Mouse (Mus musculus): Measurements from ENCODE around the gene Lztr1. TPM values are rescaled to one million over a fixed set of nuclear protein-coding genes. Genes with fewer than 3 reads are reported as not detected.

The Lztr1 gene
- polyA plus RNA-seq, 1 experiment from 2014 or later, result 140 TPM

DNA sequence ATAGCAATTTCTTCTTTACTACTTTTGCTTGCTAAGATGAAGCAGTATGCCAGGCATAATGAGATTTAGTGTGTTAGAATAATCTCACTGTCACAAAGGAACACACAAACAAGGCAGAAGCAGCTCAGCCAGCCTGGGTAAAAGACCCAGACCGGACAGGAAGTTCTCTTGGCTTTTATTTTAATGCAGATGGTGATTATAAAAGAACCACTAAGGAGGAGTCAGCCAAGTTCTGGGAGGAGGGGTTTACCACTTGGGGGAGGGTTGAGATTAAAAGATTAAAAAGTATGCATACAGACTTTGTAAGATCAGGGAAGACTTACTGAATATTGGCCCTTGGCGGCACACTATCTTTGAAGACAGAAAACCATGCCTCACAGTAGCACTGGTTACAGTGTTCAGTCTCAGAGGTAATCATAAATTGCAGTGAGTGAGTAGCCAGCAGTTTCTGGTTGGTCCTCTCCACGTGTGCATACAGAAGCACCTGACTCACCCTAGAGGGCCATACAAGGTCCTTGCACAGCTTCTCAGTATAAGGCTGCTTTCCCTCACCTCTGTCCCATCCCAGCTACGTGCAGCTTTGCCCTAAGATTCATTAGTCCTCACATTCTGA is 30.1 kb upstream of the Lztr1 start:
- Histone ChIP-seq H3K27me3 (replicated peaks; ENCODE audit: control insufficient read depth, insufficient read depth, low read length) (no peaks in the 10 kb centered on the region), H3K4me2 (ENCODE audit: low read length) (no peak overlapping the region), H3K4me3 (ENCODE audit: low read length) (no peak overlapping the region), H3K4me1 (ENCODE audit: control insufficient read depth, insufficient read depth, low read depth, low read length) (peaks cover 4% of the 10 kb centered on the region; the same call in 1 of the 2 replicates), H3K9ac (ENCODE audit: low read depth, low read length) (no peak overlapping the region), H3K27ac (ENCODE audit: low read depth, low read length) (no peak overlapping the region), H3K9me3 (ENCODE audit: control insufficient read depth, low read length) (no peaks in the 10 kb centered on the region), H3K36me3 (ENCODE audit: control insufficient read depth, insufficient read depth, low read length) (peaks cover 3% of the 10 kb centered on the region; the same call in 1 of the 2 replicates)
- 75% methylated on average over 4 of the region's 4 CpGs for WGBS
- no peak for ATAC-seq

DNA sequence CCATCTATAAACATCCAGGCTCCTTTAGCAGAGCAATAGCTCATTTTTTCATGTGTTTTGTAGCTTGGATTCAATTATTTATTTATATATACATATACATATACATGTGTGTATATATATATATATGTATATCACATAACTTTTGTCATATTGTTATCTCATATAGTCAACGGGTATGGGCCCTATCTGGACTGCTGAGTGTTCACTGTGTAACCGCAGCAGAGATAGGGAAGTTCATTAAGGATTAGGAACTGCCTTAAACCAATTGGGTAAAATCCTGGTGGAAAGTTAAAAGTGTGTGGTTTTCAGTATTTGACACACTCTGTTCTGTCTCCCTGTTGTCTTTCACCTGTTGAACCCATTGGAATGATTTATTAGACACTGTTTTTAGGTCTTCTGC is 27.0 kb upstream of the Lztr1 start:
- H3K9me3 ChIP-seq (ENCODE audit: control insufficient read depth, low read length), result no peaks in the 10 kb centered on the region
- no peak overlapping the region for H3K4me2 ChIP-seq (ENCODE audit: low read length)
- no peak for ATAC-seq
- H3K36me3 ChIP-seq (ENCODE audit: control insufficient read depth, insufficient read depth, low read length), result peaks cover 27% of the 10 kb centered on the region
- no peak overlapping the region for H3K9ac ChIP-seq (ENCODE audit: low read depth, low read length)
- H3K4me1 ChIP-seq (ENCODE audit: control insufficient read depth, insufficient read depth, low read depth, low read length), result peaks cover 4% of the 10 kb centered on the region; the same call in 1 of the 2 replicates
- H3K4me3 ChIP-seq (ENCODE audit: low read length), result no peak overlapping the region
- no peaks in the 10 kb centered on the region for H3K27me3 ChIP-seq (replicated peaks; ENCODE audit: control insufficient read depth, insufficient read depth, low read length)
- H3K27ac ChIP-seq (ENCODE audit: low read depth, low read length), result no peak overlapping the region
- 95% methylated on average over 2 of the region's 2 CpGs for WGBS

- 29% methylated on average over 3 of the region's 3 CpGs for WGBS
- no peaks in the 10 kb centered on the region for H3K9me3 ChIP-seq (ENCODE audit: control insufficient read depth, low read length)
- H3K36me3 ChIP-seq (ENCODE audit: control insufficient read depth, insufficient read depth, low read length), result peaks cover 28% of the 10 kb centered on the region
- H3K4me2 ChIP-seq (ENCODE audit: low read length), result no peak overlapping the region
- no peak overlapping the region for H3K4me3 ChIP-seq (ENCODE audit: low read length)
- H3K27ac ChIP-seq (ENCODE audit: low read depth, low read length), result no peak overlapping the region
- ATAC-seq, result no peak
- H3K4me1 ChIP-seq (ENCODE audit: control insufficient read depth, insufficient read depth, low read depth, low read length), result peaks cover 8% of the 10 kb centered on the region
- H3K27me3 ChIP-seq (replicated peaks; ENCODE audit: control insufficient read depth, insufficient read depth, low read length), result no peaks in the 10 kb centered on the region
- no peak overlapping the region for H3K9ac ChIP-seq (ENCODE audit: low read depth, low read length)
These were observed 22.0 kb upstream of the Lztr1 start for GRCm38 (mm10) chr16:17486505-17486904.

DNA sequence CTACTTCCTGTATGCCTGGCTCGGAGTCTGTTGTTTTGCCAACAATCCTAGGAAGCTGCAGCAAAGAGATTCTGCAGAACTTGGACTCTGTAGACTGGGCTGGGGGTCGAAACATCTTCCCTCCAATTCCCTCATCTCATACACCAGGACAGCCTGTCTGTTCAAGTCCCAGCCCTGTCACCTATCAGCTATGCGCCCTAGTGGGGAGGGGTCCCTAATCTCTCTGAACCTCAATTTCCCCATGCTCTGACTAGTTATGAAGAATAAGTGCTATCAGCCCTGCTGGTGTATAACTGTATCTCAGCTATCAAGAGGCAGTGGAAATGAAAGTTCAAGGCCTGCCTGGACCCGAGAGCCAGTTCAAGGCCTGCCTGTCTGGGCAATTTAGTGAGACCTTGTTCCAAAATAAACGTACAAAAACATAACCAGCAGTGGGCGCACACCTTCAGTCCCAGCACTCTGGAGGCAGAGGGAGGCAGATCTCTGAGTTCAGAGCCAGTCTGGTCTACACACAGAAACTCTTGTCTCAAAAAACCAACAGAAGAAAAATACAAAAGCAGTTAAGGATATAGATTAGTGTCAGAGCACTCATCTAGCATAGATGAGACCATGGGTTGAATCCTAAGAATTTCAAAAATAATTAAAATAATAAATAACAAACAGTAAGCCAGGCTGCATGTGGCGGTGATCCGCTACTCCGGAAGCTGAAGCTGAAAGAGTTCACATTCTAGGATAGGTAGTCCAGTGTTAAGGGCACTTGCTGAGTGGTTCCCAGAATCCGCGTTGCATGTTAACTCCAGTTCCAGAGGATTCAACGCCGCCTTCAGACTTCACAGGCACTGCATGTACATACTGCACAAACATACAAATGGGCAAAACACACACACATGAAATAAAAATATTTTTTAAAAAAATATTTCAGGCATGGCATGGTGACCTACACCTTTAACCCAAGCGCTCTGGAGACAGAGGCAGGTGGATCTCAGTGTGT is 19.7 kb upstream of the Lztr1 start:
- H3K27ac ChIP-seq (ENCODE audit: low read depth, low read length), result no peak overlapping the region
- no peaks in the 10 kb centered on the region for H3K9me3 ChIP-seq (ENCODE audit: control insufficient read depth, low read length)
- H3K36me3 ChIP-seq (ENCODE audit: control insufficient read depth, insufficient read depth, low read length), result peaks cover 21% of the 10 kb centered on the region
- H3K4me2 ChIP-seq (ENCODE audit: low read length), result peak overlapping the region; percentile 83
- H3K9ac ChIP-seq (ENCODE audit: low read depth, low read length), result peak overlapping the region; percentile 63
- no peaks in the 10 kb centered on the region; the same call in 1 of the 2 replicates for H3K27me3 ChIP-seq (replicated peaks; ENCODE audit: control insufficient read depth, insufficient read depth, low read length)
- 47% methylated on average over 14 of the region's 14 CpGs for WGBS
- peak; percentile 9; the same call in 1 of the 2 replicates for ATAC-seq
- peak overlapping the region; percentile 42 for H3K4me3 ChIP-seq (ENCODE audit: low read length)
- peaks cover 8% of the 10 kb centered on the region for H3K4me1 ChIP-seq (ENCODE audit: control insufficient read depth, insufficient read depth, low read depth, low read length)

DNA sequence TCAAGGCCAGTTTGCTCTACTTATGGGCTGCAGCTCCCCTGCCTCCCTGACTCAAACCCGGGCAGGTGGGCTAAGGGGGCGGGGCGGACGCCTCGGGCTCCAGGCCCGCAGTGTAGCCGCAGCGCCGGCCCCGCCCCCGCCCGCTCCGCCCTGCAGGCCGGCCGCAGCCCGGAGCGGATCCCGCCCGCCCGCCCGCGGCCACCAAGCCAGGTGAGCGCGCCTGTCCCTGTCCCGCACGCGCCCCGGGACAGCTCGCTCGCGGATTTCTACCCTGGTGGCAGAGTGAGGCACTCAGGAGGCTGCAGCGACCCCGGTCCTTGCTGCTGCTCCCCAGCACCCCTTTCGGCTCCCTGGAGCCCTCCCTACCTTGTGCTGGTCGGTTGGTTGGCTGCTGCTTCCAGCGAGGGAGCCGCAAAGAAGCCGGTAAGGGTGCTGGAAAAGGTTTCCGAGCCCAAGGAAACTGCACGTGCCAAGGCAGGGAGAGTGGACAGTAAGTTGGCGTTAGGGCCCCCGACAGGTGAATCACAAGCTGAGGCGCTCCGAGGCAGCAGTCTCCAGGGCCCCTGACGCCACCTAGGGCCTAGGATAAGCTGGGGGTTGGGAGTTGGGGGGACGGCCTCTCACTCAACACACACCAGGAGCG is 18.9 kb upstream of the Lztr1 start, which contains the start of gene Aifm3:
Aifm3 (plus strand) TSS at position 143 of the 643 bp plus-strand sequence.
- Histone ChIP-seq H3K9me3 (ENCODE audit: control insufficient read depth, low read length) (no peaks in the 10 kb centered on the region), H3K27me3 (replicated peaks; ENCODE audit: control insufficient read depth, insufficient read depth, low read length) (no peaks in the 10 kb centered on the region; the same call in 1 of the 2 replicates), H3K4me3 (ENCODE audit: low read length) (peak within 1 kb of the TSS; percentile 42), H3K36me3 (ENCODE audit: control insufficient read depth, insufficient read depth, low read length) (peaks cover 14% of the 10 kb centered on the region; the same call in 1 of the 2 replicates), H3K27ac (ENCODE audit: low read depth, low read length) (no peak within 1 kb of the TSS), H3K4me1 (ENCODE audit: control insufficient read depth, insufficient read depth, low read depth, low read length) (peaks cover 8% of the 10 kb centered on the region), H3K4me2 (ENCODE audit: low read length) (peak within 1 kb of the TSS; percentile 83), H3K9ac (ENCODE audit: low read depth, low read length) (peak within 1 kb of the TSS; percentile 63)
- WGBS, result 1% methylated on average over 26 of the region's 47 CpGs
- ATAC-seq, result peak; percentile 48

GRCm38 (mm10) chr16:17491154-17491553 is 17.3 kb upstream of the Lztr1 start:
- WGBS, result 86% methylated on average over 5 of the region's 5 CpGs
- H3K27ac ChIP-seq (ENCODE audit: low read depth, low read length), result no peak overlapping the region
- no peak overlapping the region for H3K4me3 ChIP-seq (ENCODE audit: low read length)
- 0 out of 2 replicates have a peak, but pooled peaks cover 4% of the 10 kb centered on the region for H3K36me3 ChIP-seq (ENCODE audit: control insufficient read depth, insufficient read depth, low read length)
- no peaks in the 10 kb centered on the region for H3K9me3 ChIP-seq (ENCODE audit: control insufficient read depth, low read length)
- H3K27me3 ChIP-seq (replicated peaks; ENCODE audit: control insufficient read depth, insufficient read depth, low read length), result no peaks in the 10 kb centered on the region; the same call in 1 of the 2 replicates
- H3K9ac ChIP-seq (ENCODE audit: low read depth, low read length), result no peak overlapping the region
- peaks cover 8% of the 10 kb centered on the region for H3K4me1 ChIP-seq (ENCODE audit: control insufficient read depth, insufficient read depth, low read depth, low read length)
- ATAC-seq, result no peak
- H3K4me2 ChIP-seq (ENCODE audit: low read length), result no peak overlapping the region

- no peak overlapping the region for H3K27ac ChIP-seq (ENCODE audit: low read depth, low read length)
- no peak overlapping the region for H3K4me3 ChIP-seq (ENCODE audit: low read length)
- ATAC-seq, result no peak
- no peak overlapping the region for H3K9ac ChIP-seq (ENCODE audit: low read depth, low read length)
- peaks cover 12% of the 10 kb centered on the region for H3K4me1 ChIP-seq (ENCODE audit: control insufficient read depth, insufficient read depth, low read depth, low read length)
- no peaks in the 10 kb centered on the region; the same call in 1 of the 2 replicates for H3K27me3 ChIP-seq (replicated peaks; ENCODE audit: control insufficient read depth, insufficient read depth, low read length)
- WGBS, result 62% methylated on average over 5 of the region's 5 CpGs
- no peak overlapping the region for H3K4me2 ChIP-seq (ENCODE audit: low read length)
- H3K9me3 ChIP-seq (ENCODE audit: control insufficient read depth, low read length), result no peaks in the 10 kb centered on the region
- H3K36me3 ChIP-seq (ENCODE audit: control insufficient read depth, insufficient read depth, low read length), result no peaks in the 10 kb centered on the region
These were observed 16.5 kb upstream of the Lztr1 start for GRCm38 (mm10) chr16:17491896-17492561.

- no peak overlapping the region for H3K4me3 ChIP-seq (ENCODE audit: low read length)
- H3K27me3 ChIP-seq (replicated peaks; ENCODE audit: control insufficient read depth, insufficient read depth, low read length), result no peaks in the 10 kb centered on the region; the same call in 1 of the 2 replicates
- H3K4me2 ChIP-seq (ENCODE audit: low read length), result no peak overlapping the region
- 0 out of 2 replicates have a peak, but pooled peaks have one; percentile 25 for ATAC-seq
- no peaks in the 10 kb centered on the region for H3K9me3 ChIP-seq (ENCODE audit: control insufficient read depth, low read length)
- H3K36me3 ChIP-seq (ENCODE audit: control insufficient read depth, insufficient read depth, low read length), result no peaks in the 10 kb centered on the region
- WGBS, result 45% methylated on average over 2 of the region's 2 CpGs
- peaks cover 13% of the 10 kb centered on the region for H3K4me1 ChIP-seq (ENCODE audit: control insufficient read depth, insufficient read depth, low read depth, low read length)
- peak overlapping the region; percentile 30; the same call in 1 of the 2 replicates for H3K27ac ChIP-seq (ENCODE audit: low read depth, low read length)
- H3K9ac ChIP-seq (ENCODE audit: low read depth, low read length), result no peak overlapping the region
These were observed 11.8 kb upstream of the Lztr1 start for GRCm38 (mm10) chr16:17496499-17497305.
